Mouse (Mus musculus) lung, embryonic 14.5 days (tissue): ENCODE results near the gene Dcun1d2. TPM values are rescaled to one million over a fixed set of nuclear protein-coding genes. Genes with fewer than 3 reads are reported as not detected.
"Not testable (repeated sequence)": the region's sequence is repeated elsewhere in the genome, so short reads cannot be mapped to it uniquely, and the experiment has no call there.

Experiments used
- ATAC-seq: fragments of 200-750 bp; cut with Nextera tagmentation; 2 replicates; pipeline ENCODE4 v1.8.0; 2017; ENCODE audit warnings: mild to moderate bottlenecking, moderate TSS enrichment, moderate library complexity; ENCODE audit not compliant: insufficient read depth
- DNase-seq: peaks from one replicate; pipeline ENCODE4 v3.0.0-alpha.2; 2015
- H3K27ac ChIP-seq: fragments of 300-500 bp; sonication (generic); 2 replicates; pipeline ENCODE4 v1.5.1; 2014; ENCODE audit warnings: low read depth, mild to moderate bottlenecking, moderate library complexity
- H3K27me3 ChIP-seq: fragments of 300-500 bp; sonication (generic); 2 replicates; pipeline ENCODE4 v1.6.1; 2014; ENCODE audit warnings: low read length, control low read depth; ENCODE audit not compliant: insufficient read depth
- H3K36me3 ChIP-seq: fragments of 300-500 bp; sonication (generic); 2 replicates; pipeline ENCODE4 v1.6.1; 2014; ENCODE audit warnings: control low read depth; ENCODE audit not compliant: insufficient read depth
- H3K4me1 ChIP-seq: fragments of 300-500 bp; sonication (generic); 2 replicates; pipeline ENCODE4 v1.6.1; 2014; ENCODE audit warnings: antibody characterized with exemption, control low read depth; ENCODE audit not compliant: insufficient read depth
- H3K4me2 ChIP-seq: fragments of 300-500 bp; sonication (generic); 2 replicates; pipeline ENCODE4 v1.6.1; 2014; ENCODE audit warnings: mild to moderate bottlenecking
- H3K4me3 ChIP-seq: fragments of 300-500 bp; sonication (generic); 2 replicates; pipeline ENCODE4 v1.5.1; 2014; ENCODE audit warnings: low read depth, low read length
- H3K9ac ChIP-seq: fragments of 300-500 bp; sonication (generic); 2 replicates; pipeline ENCODE4 v1.6.1; 2014
- H3K9me3 ChIP-seq: fragments of 300-500 bp; sonication (generic); 2 replicates; pipeline ENCODE4 v1.6.1; 2016; ENCODE audit warnings: low read depth, low read length, control low read depth
- CTCF ChIP-seq: IDR thresholded peaks from 2 replicates; pipeline ENCODE4 v1.5.1; 2016; ENCODE audit warnings: antibody characterized with exemption, low read depth
- WGBS: fragments of 180-500 bp; shearing (Covaris S2); extraction: QIAGEN DNeasy Blood & Tissue Kit; methylation state at CpG from one replicate; pipeline ENCODE4 v1.1.7; 2014; 5-methylcytosine and 5-hydroxymethylcytosine counted together
- polyA plus RNA-seq: library from polyadenylated mRNA; unstranded; fragments of >200 nt; fragmentation: Nextera tagmentation; extraction: Ambion mirVana; gene quantifications from 2 replicates; pipeline ENCODE4 v1.2.1, GENCODE M21; 2014

Gene Dcun1d2
- 26.2 TPM in 2 replicates for polyA plus RNA-seq

GRCm38 (mm10) chr8:13287692-13288623 lies at the start of gene Dcun1d2, which contains the start of gene Tmco3:
Gene Dcun1d2, minus strand, starts transcription at chr8:13288131.
Gene Tmco3, plus strand, starts transcription at chr8:13288190.
- Histone ChIP-seq H3K4me2 (peak within 1 kb of the TSS; percentile 93), H3K36me3 (peaks cover 10% of the 10 kb centered on the region), H3K9me3 (no peaks in the 10 kb centered on the region), H3K4me1 (0 out of 2 replicates have a peak, but pooled peaks cover 4% of the 10 kb centered on the region), H3K9ac (peak within 1 kb of the TSS; percentile 69), H3K27ac (peak within 1 kb of the TSS; percentile 93), H3K27me3 (no peaks in the 10 kb centered on the region), H3K4me3 (peak within 1 kb of the TSS; percentile 80)
- DNase-seq (peak; percentile 99), ATAC-seq (peak; percentile 91)
- under 1% methylated on average over 79 of the region's 79 CpGs for WGBS
- no peak for TF ChIP-seq CTCF

DNA sequence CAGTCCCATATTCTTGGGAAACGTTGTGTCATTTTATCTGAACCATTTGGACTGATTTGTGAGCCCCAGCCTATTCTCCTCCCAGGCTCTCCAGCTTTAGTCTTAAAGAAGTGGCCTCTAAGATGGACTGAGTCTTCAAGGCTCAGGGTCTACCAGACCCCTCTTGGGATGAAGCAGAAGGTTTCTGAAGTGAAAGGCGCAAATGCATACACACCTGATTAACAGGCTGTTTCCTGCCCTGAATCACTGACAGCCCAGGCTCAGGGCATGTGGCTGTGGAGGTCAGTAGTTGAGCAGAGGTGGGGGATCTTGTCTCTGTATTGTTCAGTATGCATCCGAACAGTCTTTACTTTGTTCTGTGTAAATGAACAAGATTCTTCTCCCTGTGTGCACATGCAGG lies 49.7 kb upstream of the Dcun1d2 start:
- peak; percentile 11 for DNase-seq
- peak; percentile 14; the same call in 1 of the 2 replicates for ATAC-seq
- H3K9ac ChIP-seq, result peak overlapping the region; percentile 95; the same call in 1 of the 2 replicates

GRCm38 (mm10) chr8:13337245-13337644 lies 49.3 kb upstream of the Dcun1d2 start:
- H3K27ac ChIP-seq, H3K9ac ChIP-seq, H3K27me3 ChIP-seq, ATAC-seq, H3K9me3 ChIP-seq, H3K4me1 ChIP-seq, H3K4me2 ChIP-seq, H3K4me3 ChIP-seq: not testable (repeated sequence)
- peaks cover 22% of the 10 kb centered on the region for H3K36me3 ChIP-seq
- DNase-seq, result peak; percentile 21
- 75% methylated on average over 6 of the region's 6 CpGs for WGBS

More for the DNA sequence above, 49.7 kb upstream of the Dcun1d2 start:
- no peak overlapping the region for H3K27ac ChIP-seq
- H3K4me3 ChIP-seq, result peak overlapping the region; percentile 88
- peaks cover 27% of the 10 kb centered on the region for H3K36me3 ChIP-seq
- no peak for TF ChIP-seq CTCF
- no peaks in the 10 kb centered on the region for H3K27me3 ChIP-seq
- peaks cover 5% of the 10 kb centered on the region for H3K4me1 ChIP-seq
- H3K9me3 ChIP-seq, result no peaks in the 10 kb centered on the region
- 53% methylated on average over 3 of the region's 3 CpGs for whole genome bisulfite sequencing
- peak overlapping the region; percentile 73 for H3K4me2 ChIP-seq

GRCm38 (mm10) chr8:13334671-13335070 lies 46.7 kb upstream of the Dcun1d2 start:
- no peaks in the 10 kb centered on the region for H3K9me3 ChIP-seq
- H3K27ac ChIP-seq, result no peak overlapping the region
- no peaks in the 10 kb centered on the region for H3K36me3 ChIP-seq
- H3K4me3 ChIP-seq, result no peak overlapping the region
- no peak for DNase-seq
- WGBS, result 47% methylated on average over 1 of the region's 1 CpGs
- TF ChIP-seq CTCF, result peak; percentile 23
- H3K9ac ChIP-seq, result no peak overlapping the region
- ATAC-seq, result no peak
- no peak overlapping the region for H3K4me2 ChIP-seq
- no peaks in the 10 kb centered on the region; the same call in 1 of the 2 replicates for H3K4me1 ChIP-seq
- no peaks in the 10 kb centered on the region for H3K27me3 ChIP-seq

GRCm38 (mm10) chr8:13326598-13326997 lies 38.7 kb upstream of the Dcun1d2 start:
- Histone ChIP-seq H3K27ac (no peak overlapping the region), H3K36me3 (no peaks in the 10 kb centered on the region; the same call in 1 of the 2 replicates), H3K4me1 (no peaks in the 10 kb centered on the region), H3K4me2 (no peak overlapping the region), H3K9me3 (no peaks in the 10 kb centered on the region), H3K27me3 (no peaks in the 10 kb centered on the region), H3K4me3 (no peak overlapping the region), H3K9ac (no peak overlapping the region)
- ATAC-seq (no peak), DNase-seq (peak; percentile 53)
- TF ChIP-seq CTCF, result peak; percentile 60
- 35% methylated on average over 5 of the region's 5 CpGs for WGBS

DNA sequence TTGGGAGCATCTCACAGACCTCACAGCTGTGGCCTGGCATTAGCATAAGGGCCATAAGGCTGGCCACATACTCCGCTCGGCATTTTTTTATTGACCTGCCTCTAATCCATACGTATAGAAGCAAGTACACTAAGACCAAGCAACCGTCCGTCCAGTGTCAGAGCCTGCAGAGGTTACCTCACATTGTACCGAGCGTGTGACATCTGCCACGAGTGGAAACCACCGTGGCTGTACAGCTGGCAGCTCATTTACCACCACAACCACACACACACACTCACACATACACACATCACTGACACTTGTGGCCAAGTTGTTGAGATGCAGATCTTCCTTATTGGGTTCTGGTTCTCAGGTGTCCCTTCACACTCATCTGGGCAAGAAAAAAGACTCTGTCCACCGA lies 28.7 kb upstream of the Dcun1d2 start:
- no peak for DNase-seq
- H3K4me1 ChIP-seq, result no peaks in the 10 kb centered on the region
- ATAC-seq, result no peak
- H3K36me3 ChIP-seq, result peaks cover 42% of the 10 kb centered on the region; the same call in 1 of the 2 replicates
- no peaks in the 10 kb centered on the region for H3K9me3 ChIP-seq
- H3K27ac ChIP-seq, result no peak overlapping the region
- no peak overlapping the region for H3K4me3 ChIP-seq
- no peak overlapping the region for H3K4me2 ChIP-seq
- no peak overlapping the region for H3K9ac ChIP-seq
- 89% methylated on average over 10 of the region's 10 CpGs for WGBS
- TF ChIP-seq CTCF, result no peak
- no peaks in the 10 kb centered on the region for H3K27me3 ChIP-seq

- ATAC-seq (no peak), DNase-seq (no peak)
- H3K4me2 ChIP-seq, result no peak overlapping the region
- no peak for TF ChIP-seq CTCF
- H3K9me3 ChIP-seq, result no peaks in the 10 kb centered on the region
- H3K4me1 ChIP-seq, result no peaks in the 10 kb centered on the region
- 68% methylated on average over 3 of the region's 3 CpGs for WGBS
- no peak overlapping the region for H3K9ac ChIP-seq
- no peaks in the 10 kb centered on the region for H3K27me3 ChIP-seq
- H3K27ac ChIP-seq, result no peak overlapping the region
- H3K4me3 ChIP-seq, result no peak overlapping the region
- peaks cover 42% of the 10 kb centered on the region; the same call in 1 of the 2 replicates for H3K36me3 ChIP-seq
Observed at GRCm38 (mm10) chr8:13314922-13315321, 27.0 kb upstream of the Dcun1d2 start.
